ENCODE assay signal across 9 mouse cellular contexts in the genomic region with DNA sequence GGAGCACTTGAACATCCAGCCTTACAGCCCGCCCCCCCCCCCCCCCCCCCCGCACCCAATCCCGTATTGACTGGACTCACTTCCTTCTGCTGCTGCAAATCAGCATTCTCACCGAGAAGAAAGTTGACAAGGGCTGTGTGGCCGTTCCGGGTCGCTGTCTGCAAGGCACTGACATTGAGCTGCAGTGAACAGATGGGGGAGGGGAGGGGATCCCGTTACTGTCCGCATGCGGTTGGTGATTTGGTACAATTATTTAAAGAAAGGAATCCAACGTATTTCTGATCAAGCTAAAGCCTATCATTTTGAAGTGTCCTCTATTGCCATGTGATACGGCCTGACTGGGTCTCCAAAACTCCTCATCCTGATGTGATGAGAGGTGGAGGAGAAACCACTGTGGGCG. TPM values are rescaled to one million over a fixed set of nuclear protein-coding genes. Genes with fewer than 3 reads are reported as not detected.
DNase-seq lines count a peak whose midpoint lies in the region; ATAC-seq lines count a peak whose summit lies in the region.
"Had no signal": no experiment of that assay in that cellular context is flagged by ENCODE, and none has a peak within 500 bp of the region (broad histone marks: within the 10 kb centered on the region; RNA-seq: fewer than 3 reads in every experiment).

No protein-coding gene starts in this region.

- DNase-seq in A20 (ENCODE audit: low read depth, low spot score) (peak; percentile 11), R1 (ENCODE audit: low read depth, low spot score) (peak; percentile 10), adipocyte (ENCODE audit: low spot score) (no peak)
- peak; percentile 34 to 55 for DNase-seq in heart, postnatal 14 days
- peak; percentile 27 for DNase-seq in limb, embryonic 11.5 days (ENCODE audit: low spot score)
- DNase-seq in spleen, postnatal 14 days (ENCODE audit: low spot score in 2 of 2), result no peak

- no peak overlapping the region for H3K27ac ChIP-seq in limb, embryonic 11.5 days (replicated peaks; ENCODE audit: low read depth, low read length)
- H3K27ac ChIP-seq: limb, embryonic 13.5 days had no signal

- no peaks in the 10 kb centered on the region for H3K9me3 ChIP-seq in limb, embryonic 11.5 days (ENCODE audit: control insufficient read depth, low read length)

- no peak overlapping the region for H3K9ac ChIP-seq in limb, embryonic 11.5 days (ENCODE audit: low read length)
- H3K9ac ChIP-seq: limb, embryonic 13.5 days had no signal

- H3K27me3 ChIP-seq in limb, embryonic 11.5 days (ENCODE audit: control insufficient read depth, insufficient read depth, low read length), result no peaks in the 10 kb centered on the region
- H3K27me3 ChIP-seq: limb, embryonic 13.5 days had no signal

- no peaks in the 10 kb centered on the region for H3K36me3 ChIP-seq in limb, embryonic 11.5 days (ENCODE audit: control insufficient read depth, insufficient read depth, low read length)
- H3K36me3 ChIP-seq: limb, embryonic 13.5 days had no signal

- no peak for ATAC-seq in limb, embryonic 11.5 days (ENCODE audit: insufficient number of reproducible peaks, low FRiP score, low TSS enrichment, low read depth)
- no peak for ATAC-seq in frontal cortex, adult (ENCODE audit: low TSS enrichment)

- 53% methylated on average over 12 of the region's 13 CpGs for WGBS in limb, embryonic 11.5 days

- intact Hi-C loops in heart, postnatal 14 days (cut with DNase I), result loop anchor here (5.0 kb wide), 1 partner anchor 57 kb away; a partner anchor contains a TSS

- H3K4me2 ChIP-seq in limb, embryonic 11.5 days (ENCODE audit: low read depth, severe bottlenecking), result no peak overlapping the region
- H3K4me2 ChIP-seq: limb, embryonic 13.5 days had no signal

- H3K4me3 ChIP-seq in limb, embryonic 11.5 days (ENCODE audit: low read depth, low read length), result no peak overlapping the region
- H3K4me3 ChIP-seq: erythroblast, embryonic 14.5 days; limb, embryonic 13.5 days had no signal

- peaks cover 2% of the 10 kb centered on the region; the same call in 1 of the 2 replicates for H3K4me1 ChIP-seq in limb, embryonic 11.5 days (ENCODE audit: control insufficient read depth, insufficient read depth, low read length)

RNA-seq across cellular contexts. Expression of a gene that starts 35.2 kb away (rescaled TPM):
- under 1 TPM; 0.24 to 0.29 TPM for total RNA-seq in heart, postnatal 14 days (2021)
- 0.11 TPM in 1 of 2 replicates, not detected in the other for polyA plus RNA-seq in limb, embryonic 11.5 days (2014; fragmentation: Nextera tagmentation; extraction: Ambion mirVana)
- polyA plus RNA-seq: limb, embryonic 13.5 days had no signal

RNA-seq across cellular contexts. Expression of a gene that starts 47.7 kb away (rescaled TPM):
- 10 to 100 TPM; 12.4 to 13.8 TPM for total RNA-seq in heart, postnatal 14 days (2021)
- 22.6 and 23.9 TPM in 2 replicates for polyA plus RNA-seq in limb, embryonic 11.5 days (2014; fragmentation: Nextera tagmentation; extraction: Ambion mirVana)

RNA-seq across cellular contexts. Expression of a gene that starts 54.7 kb away (rescaled TPM):
- total RNA-seq in heart, postnatal 14 days (2021), result not detected
- polyA plus RNA-seq in limb, embryonic 11.5 days (2014; fragmentation: Nextera tagmentation; extraction: Ambion mirVana), result not detected in 2 replicates
- polyA plus RNA-seq: erythroblast, embryonic 14.5 days; limb, embryonic 13.5 days had no signal

Comparison
In these comparisons a context has a peak if more than half of its experiments do, and no peak if none do; other contexts are left out.
1. DNase-seq: peak in A20 (single experiment), R1 (single experiment), heart, postnatal 14 days (2 of 2) and limb, embryonic 11.5 days (single experiment); none in adipocyte (single experiment) and spleen, postnatal 14 days (0 of 2).